Mouse (Mus musculus) left cerebral cortex, adult 2 months (tissue): ENCODE data around the gene Psmb10. TPM values are rescaled to one million over a fixed set of nuclear protein-coding genes. Genes with fewer than 3 reads are reported as not detected.

Source experiments
- DNase-seq, 2 experiments: peaks; one replicate each; pipeline ENCODE4 v3.0.0; 2021 to 2022; ENCODE audit warnings: low spot score in 2 of 2, mixed read lengths in 1 of 2; ENCODE audit errors: extremely low spot score in 1 of 2
- H3K27ac ChIP-seq: fragments of 200-600 bp; 2 replicates; pipeline ENCODE4 v1.8.1; 2022
- H3K4me3 ChIP-seq: fragments of 200-600 bp; 2 replicates; pipeline ENCODE4 v1.8.1; 2022
- CTCF ChIP-seq: fragments of 200-600 bp; IDR thresholded peaks from 2 replicates; pipeline ENCODE4 v1.8.1; 2022; ENCODE audit warnings: antibody characterized with exemption, mild to moderate bottlenecking, moderate library complexity
- intact Hi-C: fragments of 180-260 bp; cut with DNase I; formaldehyde crosslinking; loops from one replicate; pipeline ENCODE4 v1.15.1; 2025
- microRNA-seq, 2 experiments: library from miRNA; unstranded; fragments of <30 nt; microRNA quantifications; one replicate each; pipeline ENCODE4 v1.2.0; 2021
- total RNA-seq, 2 experiments: library from RNA; stranded (reverse); gene quantifications; 2 replicates each; pipeline ENCODE4 v1.2.3; 2021

Gene Psmb10
- total RNA-seq, 2 experiments from 2014 or later: 90.3 to 91.9 TPM

DNA sequence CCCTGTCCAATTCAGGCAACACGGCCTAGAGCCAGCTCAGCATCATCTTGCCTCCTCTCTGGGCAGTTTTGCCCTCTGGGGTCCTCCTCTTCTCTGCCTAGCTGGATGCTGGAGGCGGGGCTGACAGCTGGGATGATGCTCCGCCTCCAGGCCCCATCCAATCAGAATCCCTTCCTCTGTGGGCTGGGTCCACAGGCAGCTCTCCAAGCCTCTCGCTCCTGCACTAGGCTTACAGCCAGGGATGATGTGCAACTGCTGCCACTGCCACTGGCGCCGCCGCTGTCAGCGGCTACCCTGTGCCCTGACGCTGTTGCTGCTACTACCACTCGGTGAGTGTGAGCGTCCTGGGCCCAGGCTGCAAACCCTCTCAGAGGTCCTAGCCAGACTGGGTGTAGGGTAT is 44.9 kb downstream of the Psmb10 start, which contains the start of gene Nrn1l:
Gene Nrn1l, plus strand, starts transcription at position 229 of the 400 bp plus-strand sequence.
- DNase-seq: peak; percentile 70 to 84
- intact Hi-C loops: loop anchor here (2.0 kb wide), 1 partner anchor 37 kb away; no protein-coding TSS in a partner anchor
- peak within 1 kb of the TSS; percentile 47 for H3K27ac ChIP-seq

DNA sequence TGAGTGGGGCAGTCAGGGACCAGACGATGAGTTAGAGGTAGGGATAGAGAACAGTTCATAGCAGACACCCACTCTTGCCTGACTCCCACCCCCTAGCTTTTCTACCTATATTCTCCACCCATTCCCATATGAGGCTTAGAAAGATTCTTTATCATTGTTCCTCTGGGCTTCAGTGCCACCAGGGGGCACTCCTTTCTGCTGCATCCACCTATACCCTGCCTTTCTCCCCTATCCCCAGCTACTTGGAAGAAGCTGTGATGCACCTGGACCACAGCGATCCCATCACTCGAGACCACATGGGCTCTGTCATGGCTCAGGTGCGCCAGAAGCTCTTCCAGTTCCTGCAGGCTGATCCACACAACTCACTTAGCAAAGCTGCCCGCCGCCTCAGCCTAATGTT is 45.8 kb downstream of the Psmb10 start:
- intact Hi-C loops: loop anchor here (2.0 kb wide), 1 partner anchor 38 kb away; no protein-coding TSS in a partner anchor
- DNase-seq: peak in 1 of 2 experiments; percentile 46
- no peak overlapping the region for H3K27ac ChIP-seq
- TF ChIP-seq CTCF: peak; percentile 68
- H3K4me3 ChIP-seq: no peak overlapping the region

More for the DNA sequence above, 44.9 kb downstream of the Psmb10 start, which contains the start of gene Nrn1l:
- H3K4me3 ChIP-seq: peak within 1 kb of the TSS; percentile 22; the same call in 1 of the 2 replicates
- no peak; the same call in 1 of the 2 replicates for TF ChIP-seq CTCF

DNA sequence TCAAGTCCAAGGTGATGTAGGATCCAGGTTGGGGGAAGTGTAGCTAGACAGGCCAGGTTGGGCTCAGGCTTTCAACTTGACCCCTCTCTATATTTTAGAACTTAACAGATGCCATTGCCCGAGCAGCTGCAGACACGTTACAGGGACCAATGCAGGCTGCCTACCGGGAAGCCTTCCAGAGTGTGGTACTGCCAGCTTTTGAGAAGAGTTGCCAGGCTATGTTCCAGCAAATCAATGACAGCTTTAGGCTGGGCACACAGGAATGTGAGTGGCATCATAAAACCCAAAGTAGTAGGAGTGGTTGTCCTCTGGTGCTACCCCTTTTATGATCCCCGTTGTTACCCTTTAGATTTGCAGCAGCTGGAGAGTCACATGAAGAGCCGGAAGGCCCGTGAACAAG is 47.4 kb downstream of the Psmb10 start:
- Histone ChIP-seq H3K27ac (peak overlapping the region; percentile 47; the same call in 1 of the 2 replicates), H3K4me3 (no peak overlapping the region)
- intact Hi-C loops: no loop called here
- DNase-seq: peak in 1 of 2 experiments; percentile 38
- no peak for TF ChIP-seq CTCF

DNA sequence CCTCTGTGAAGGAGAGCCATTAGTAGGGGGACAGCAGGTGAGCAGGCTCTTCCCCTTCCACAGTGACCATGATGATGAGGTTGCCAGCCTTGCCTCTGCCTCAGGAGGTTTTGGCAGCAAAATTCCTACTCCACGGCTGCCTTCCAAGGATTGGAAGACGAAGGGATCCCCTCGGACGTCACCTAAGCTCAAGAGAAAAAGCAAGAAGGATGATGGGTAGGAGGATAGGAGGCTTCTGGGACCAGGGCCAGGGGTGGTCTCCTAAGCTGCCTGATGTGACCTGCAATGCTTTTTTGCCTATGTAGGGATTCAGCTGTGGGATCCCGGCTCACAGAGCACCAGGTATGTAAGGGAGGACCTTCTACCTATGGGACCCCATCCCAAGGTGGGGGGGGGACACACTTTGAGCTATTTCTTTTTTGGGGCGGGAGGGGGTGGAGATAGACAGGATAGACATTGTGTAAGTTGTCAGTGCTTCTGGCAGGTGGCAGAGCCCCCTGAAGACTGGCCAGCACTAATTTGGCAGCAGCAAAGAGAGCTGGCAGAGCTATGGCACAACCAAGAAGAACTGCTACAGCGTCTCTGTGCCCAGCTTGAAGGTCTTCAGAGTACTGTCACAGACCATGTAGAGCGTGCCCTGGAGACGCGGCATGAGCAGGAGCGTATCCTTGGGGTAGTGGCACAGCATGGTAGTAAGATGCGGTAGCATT is 48.3 kb downstream of the Psmb10 start:
- DNase-seq: no peak
- intact Hi-C loops: no loop called here
- peak overlapping the region; percentile 33; the same call in 1 of the 2 replicates for H3K27ac ChIP-seq
- H3K4me3 ChIP-seq: no peak overlapping the region
- TF ChIP-seq CTCF: no peak

Small RNAs within 50 kb of the gene (microRNA-seq; reads per million reads assigned to microRNA genes)
- 0.72 to 0.73 reads per million in 2 experiments for gene Mir7074

Other genes with a start within 250 kb of the Psmb10 start
- 10 to 100 TPM; 51.7 to 56.6 TPM for gene Acd, start 237.3 kb downstream of the Psmb10 start, total RNA-seq
- 10 to 100 TPM; 43.0 to 47.2 TPM for gene Pard6a, start 237.3 kb downstream of the Psmb10 start, total RNA-seq
- gene 4933405L10Rik, start 230.8 kb downstream of the Psmb10 start, total RNA-seq: under 1 TPM in 1 of 2 experiments, not detected in 1; 0.29 TPM
- gene Enkd1, start 230.2 kb downstream of the Psmb10 start, total RNA-seq: 10 to 100 TPM in 1 of 2 experiments, 1 to 10 TPM in 1; 9.6 to 10.6 TPM
- 10 to 100 TPM; 21.0 to 26.0 TPM for gene Gfod2, start 179.8 kb downstream of the Psmb10 start, total RNA-seq
- gene Ranbp10, start 111.1 kb downstream of the Psmb10 start, total RNA-seq: 10 to 100 TPM; 23.7 to 25.2 TPM
- under 1 TPM in 1 of 2 experiments, not detected in 1; 0.44 TPM for gene Tsnaxip1, start 110.7 kb downstream of the Psmb10 start, total RNA-seq
- gene Cenpt, start 85.2 kb downstream of the Psmb10 start, total RNA-seq: 10 to 100 TPM; 16.8 to 17.6 TPM
- 10 to 100 TPM; 38.1 to 41.0 TPM for gene Thap11, start 83.3 kb downstream of the Psmb10 start, total RNA-seq
- 10 to 100 TPM; 29.4 to 32.8 TPM for gene Nutf2, start 77.9 kb downstream of the Psmb10 start, total RNA-seq
- gene Edc4, start 57.6 kb downstream of the Psmb10 start, total RNA-seq: 10 to 100 TPM; 64.4 to 68.5 TPM
- 1 to 10 TPM; 3.5 to 3.7 TPM for gene Nrn1l, start 44.9 kb downstream of the Psmb10 start, total RNA-seq
- gene Pskh1, start 38.0 kb downstream of the Psmb10 start, total RNA-seq: 1 to 10 TPM; 6.6 to 8.7 TPM
- 1 to 10 TPM; 1.5 to 2.6 TPM for gene Ctrl, start 4.6 kb downstream of the Psmb10 start, total RNA-seq
- gene Lcat, start 4.9 kb upstream of the Psmb10 start, total RNA-seq: 10 to 100 TPM; 25.3 to 25.8 TPM
- gene Slc12a4, start 27.7 kb upstream of the Psmb10 start, total RNA-seq: 10 to 100 TPM; 18.2 to 19.8 TPM
- not detected for gene Dpep3, start 41.0 kb upstream of the Psmb10 start, total RNA-seq
- 10 to 100 TPM; 19.7 to 21.9 TPM for gene Dus2, start 52.9 kb upstream of the Psmb10 start, total RNA-seq
- gene Dpep2nb, start 67.5 kb upstream of the Psmb10 start, total RNA-seq: not detected
- 10 to 100 TPM; 14.1 to 14.9 TPM for gene Ddx28, start 73.4 kb upstream of the Psmb10 start, total RNA-seq
- 10 to 100 TPM; 12.1 to 13.4 TPM for gene Nfatc3, start 120.4 kb upstream of the Psmb10 start, total RNA-seq
- under 1 TPM in 1 of 2 experiments, not detected in 1; 0.41 TPM for gene Esrp2, start 198.5 kb upstream of the Psmb10 start, total RNA-seq
- gene Pla2g15, start 212.0 kb upstream of the Psmb10 start, total RNA-seq: 10 to 100 TPM; 24.4 to 24.8 TPM
- gene Slc7a6, start 230.4 kb upstream of the Psmb10 start, total RNA-seq: 10 to 100 TPM; 24.9 to 26.5 TPM